Mouse (Mus musculus): ENCODE measurements around the gene Ggt6.

DNA sequence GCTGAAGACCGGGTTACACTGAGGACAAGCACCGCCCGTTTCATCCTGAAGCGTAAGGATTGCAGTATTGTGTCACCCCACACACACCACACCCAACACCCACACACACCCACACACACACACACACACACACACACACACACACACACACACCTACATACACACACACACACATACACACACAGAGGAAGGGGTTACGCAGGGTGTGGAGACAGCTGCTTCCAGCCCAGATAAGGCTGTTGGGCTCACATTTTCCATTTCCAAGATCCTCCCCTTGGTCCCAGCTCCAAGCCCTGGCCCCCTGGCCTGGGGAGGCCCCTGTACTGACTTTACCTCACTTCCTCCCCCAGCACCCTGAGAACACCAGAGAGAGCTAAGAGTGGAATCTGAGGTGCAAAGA lies 18.7 kb upstream of the Ggt6 start:
- TF ChIP-seq GATA1 (IDR thresholded peaks at IDR 0.05; ENCODE audit: borderline replicate concordance, low read length) (no peak), FLI1 (IDR thresholded peaks at IDR 0.05; ENCODE audit: low read length) (no peak)
